Mouse (Mus musculus) bone marrow macrophage, adult 2 months (primary cell): Measurements from ENCODE around the gene Esyt1. TPM values are rescaled to one million over a fixed set of nuclear protein-coding genes. Genes with fewer than 3 reads are reported as not detected.

Experiments
- H3K27ac ChIP-seq: 2 replicates; pipeline ENCODE4 v1.5.1; 2012; ENCODE audit warnings: low read depth, low read length; ENCODE audit not compliant: insufficient read depth
- H3K4me1 ChIP-seq: 2 replicates; pipeline ENCODE4 v1.6.1; 2012; ENCODE audit warnings: low read length; ENCODE audit not compliant: control insufficient read depth, insufficient read depth
- H3K4me3 ChIP-seq: 2 replicates; pipeline ENCODE4 v1.5.1; 2012; ENCODE audit warnings: mild to moderate bottlenecking, low read length, moderate library complexity; ENCODE audit not compliant: insufficient read depth
- CTCF ChIP-seq: IDR thresholded peaks from 2 replicates; pipeline ENCODE4 v1.5.1; 2012; ENCODE audit warnings: low read depth, mild to moderate bottlenecking, low read length, moderate library complexity
- POLR2A ChIP-seq: IDR thresholded peaks from 2 replicates; pipeline ENCODE4 v1.6.1; 2012; ENCODE audit warnings: mild to moderate bottlenecking, low read depth, low read length, borderline replicate concordance
- polyA plus RNA-seq: library from polyadenylated mRNA; stranded (reverse); fragments of >200 nt; gene quantifications from 2 replicates; pipeline ENCODE4 v1.2.4, GENCODE M21; 2012; ENCODE audit not compliant: missing spikeins, insufficient read depth, insufficient read length

The Esyt1 gene
- polyA plus RNA-seq, 1 experiment: 197 TPM

DNA sequence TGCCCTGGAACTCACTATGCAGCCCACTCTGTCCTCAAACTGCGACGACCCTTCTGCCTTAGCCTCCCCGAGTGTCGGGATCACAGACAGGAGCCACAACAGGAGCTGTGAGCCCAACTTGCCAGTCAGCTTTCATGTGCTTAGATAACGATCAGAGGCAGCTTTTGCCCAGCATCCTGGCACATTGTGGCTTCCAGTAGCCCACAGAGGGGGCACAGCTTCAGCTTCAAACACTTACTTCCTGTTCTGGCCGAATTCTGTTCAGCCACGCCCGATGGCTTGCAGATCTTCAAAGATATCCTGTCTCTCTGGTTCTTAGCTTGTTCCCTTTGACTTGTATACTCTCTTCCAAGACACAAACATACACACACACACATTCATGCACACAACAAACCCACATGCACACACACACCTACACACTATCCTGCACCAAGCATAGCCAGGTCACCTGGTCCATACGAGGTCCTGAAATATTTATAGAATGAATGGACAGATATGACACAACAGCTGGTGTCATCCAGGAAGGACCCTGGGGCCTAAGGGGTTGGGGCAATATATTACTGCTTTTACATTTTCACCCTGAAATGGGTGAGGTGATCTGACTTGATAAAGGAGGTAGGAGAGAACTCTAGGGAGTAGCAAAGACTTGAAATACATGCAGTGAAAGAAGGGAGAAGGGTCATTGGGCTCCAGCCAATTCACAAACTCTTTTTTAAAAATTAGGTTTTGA is 20.9 kb downstream of the Esyt1 start:
- Histone ChIP-seq H3K4me1 (peaks cover 12% of the 10 kb centered on the region), H3K27ac (peak overlapping the region; percentile 25), H3K4me3 (no peak overlapping the region)
- TF ChIP-seq POLR2A: no peak
- no peak for TF ChIP-seq CTCF

GRCm38 (mm10) chr10:128504012-128504411 is 21.7 kb downstream of the Esyt1 start:
- H3K27ac ChIP-seq: no peak overlapping the region

GRCm38 (mm10) chr10:128503532-128503931 is 22.1 kb downstream of the Esyt1 start:
- no peak for TF ChIP-seq POLR2A
- TF ChIP-seq CTCF: no peak
- Histone ChIP-seq H3K27ac (no peak overlapping the region), H3K4me3 (no peak overlapping the region), H3K4me1 (peaks cover 15% of the 10 kb centered on the region)

More at GRCm38 (mm10) chr10:128504012-128504411, 21.7 kb downstream of the Esyt1 start:
- TF ChIP-seq POLR2A: no peak
- TF ChIP-seq CTCF: no peak
- no peak overlapping the region for H3K4me3 ChIP-seq
- H3K4me1 ChIP-seq: peaks cover 15% of the 10 kb centered on the region

GRCm38 (mm10) chr10:128502341-128502740 is 23.3 kb downstream of the Esyt1 start:
- Histone ChIP-seq H3K4me3 (no peak overlapping the region), H3K4me1 (peaks cover 19% of the 10 kb centered on the region), H3K27ac (no peak overlapping the region)
- TF ChIP-seq POLR2A: no peak
- no peak for TF ChIP-seq CTCF

- TF ChIP-seq POLR2A (no peak), CTCF (no peak)
- H3K4me1 ChIP-seq: peaks cover 23% of the 10 kb centered on the region
- peak overlapping the region; percentile 61 for H3K4me3 ChIP-seq
- peak overlapping the region; percentile 79 for H3K27ac ChIP-seq
Observed at GRCm38 (mm10) chr10:128499116-128499671, 26.5 kb downstream of the Esyt1 start.

DNA sequence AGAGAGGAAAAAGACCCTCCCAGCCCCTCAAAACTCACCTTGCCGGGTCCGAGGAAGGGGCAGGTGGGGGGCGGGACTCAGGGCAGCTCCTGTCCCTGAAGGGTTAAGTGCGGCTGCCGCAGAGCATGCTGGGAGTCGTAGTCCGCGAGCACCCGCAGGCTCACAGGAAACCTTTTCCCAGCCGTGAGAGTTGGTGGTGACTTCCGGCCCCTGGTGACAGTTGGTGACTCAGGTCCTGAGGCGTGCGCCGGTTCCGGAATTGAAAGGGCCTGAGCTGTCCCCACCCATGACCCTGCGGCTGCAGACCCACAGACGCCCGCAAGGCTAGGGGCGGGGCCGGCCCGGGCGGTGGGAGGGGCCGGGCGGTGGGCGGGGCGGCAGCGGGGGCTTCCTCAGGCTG is 27.1 kb downstream of the Esyt1 start, which contains the start of gene Myl6b:
TSS of gene Myl6b (minus strand) at position 96 of the 400 bp plus-strand sequence.
- Histone ChIP-seq H3K4me1 (peaks cover 21% of the 10 kb centered on the region), H3K27ac (peak within 1 kb of the TSS; percentile 79), H3K4me3 (peak within 1 kb of the TSS; percentile 61)
- TF ChIP-seq CTCF (no peak), POLR2A (no peak)

- TF ChIP-seq CTCF (no peak), POLR2A (no peak)
- Histone ChIP-seq H3K4me1 (peaks cover 22% of the 10 kb centered on the region), H3K27ac (no peak overlapping the region), H3K4me3 (no peak overlapping the region)
Observed at GRCm38 (mm10) chr10:128497134-128497737, 28.4 kb downstream of the Esyt1 start.

GRCm38 (mm10) chr10:128496509-128497077 is 29.1 kb downstream of the Esyt1 start:
- Histone ChIP-seq H3K4me1 (peaks cover 27% of the 10 kb centered on the region), H3K27ac (no peak overlapping the region), H3K4me3 (no peak overlapping the region)
- TF ChIP-seq CTCF (no peak), POLR2A (no peak)

- peaks cover 32% of the 10 kb centered on the region for H3K4me1 ChIP-seq
- no peak overlapping the region for H3K27ac ChIP-seq
- no peak for TF ChIP-seq CTCF
- no peak overlapping the region for H3K4me3 ChIP-seq
Observed at GRCm38 (mm10) chr10:128495903-128496302, 29.8 kb downstream of the Esyt1 start.

GRCm38 (mm10) chr10:128495270-128495669 is 30.4 kb downstream of the Esyt1 start:
- Histone ChIP-seq H3K27ac (no peak overlapping the region), H3K4me3 (peak overlapping the region; percentile 71), H3K4me1 (peaks cover 32% of the 10 kb centered on the region)
- TF ChIP-seq POLR2A (no peak), CTCF (no peak)
